ENCODE assay signal across 18 mouse cellular contexts in the genomic region with DNA sequence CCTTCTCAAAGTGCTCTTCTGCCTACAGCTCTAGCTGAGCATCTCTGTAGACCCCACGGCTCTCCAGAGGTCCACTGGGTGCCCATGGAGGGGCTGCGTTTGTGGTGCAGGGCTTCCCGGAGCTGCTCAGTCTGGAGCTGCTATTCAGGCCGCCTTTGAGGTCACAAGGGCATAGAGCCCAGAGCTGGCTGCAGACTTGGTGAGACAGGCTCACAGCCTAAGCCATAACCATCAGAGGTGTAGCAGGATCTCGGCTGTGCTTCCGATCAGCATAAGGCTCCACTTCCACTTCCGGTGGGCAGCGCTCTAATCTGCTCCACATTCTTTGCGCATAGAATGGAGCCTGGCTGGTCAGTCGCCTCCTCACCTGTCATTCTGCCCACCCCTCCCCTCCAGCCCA. TPM values are rescaled to one million over a fixed set of nuclear protein-coding genes. Genes with fewer than 3 reads are reported as not detected.
DNase-seq lines count a peak whose midpoint lies in the region; ATAC-seq lines count a peak whose summit lies in the region.
"Had no signal": no experiment of that assay in that cellular context is flagged by ENCODE, and none has a peak within 500 bp of the region (broad histone marks: within the 10 kb centered on the region; RNA-seq: fewer than 3 reads in every experiment).

No protein-coding gene starts in this region.

- DNase-seq in forebrain, embryonic 11.5 days (ENCODE audit: low spot score) = peak; percentile 35
- DNase-seq in heart, embryonic 10.5 days (ENCODE audit: low spot score) = no peak
- DNase-seq in right cerebral cortex, postnatal 4 days = peak; percentile 1
- DNase-seq in right cerebral cortex, adult 18-20 months = no peak
- peak; percentile 8 for DNase-seq in urinary bladder, postnatal 10 days (ENCODE audit: low spot score)
- DNase-seq in urinary bladder, postnatal 25 days (ENCODE audit: low spot score) = no peak
- DNase-seq: adrenal gland, postnatal 10 days; cerebellum, adult 18-20 months; cerebellum, adult 9-11 months; cerebellum, postnatal 36 days; gastrocnemius, postnatal 10 days had no signal

- no peak overlapping the region for H3K4me3 ChIP-seq in forebrain, embryonic 11.5 days (ENCODE audit: low read depth, low read length)
- H3K4me3 ChIP-seq in forebrain, embryonic 16.5 days (replicated peaks; ENCODE audit: low read length) = no peak overlapping the region
- no peak overlapping the region for H3K4me3 ChIP-seq in heart, embryonic 10.5 days
- H3K4me3 ChIP-seq in heart, embryonic 12.5 days = no peak overlapping the region
- H3K4me3 ChIP-seq: embryonic facial prominence, embryonic 13.5 days; forebrain, embryonic 13.5 days; hindbrain, embryonic 10.5 days had no signal

- no peak for ATAC-seq in forebrain, embryonic 11.5 days (replicated peaks; ENCODE audit: low FRiP score)
- no peak for ATAC-seq in forebrain, embryonic 16.5 days
- ATAC-seq in heart, embryonic 12.5 days (ENCODE audit: insufficient number of reproducible peaks, low FRiP score) = no peak
- ATAC-seq: forebrain, embryonic 13.5 days had no signal

- H3K4me2 ChIP-seq in forebrain, embryonic 11.5 days (ENCODE audit: low read depth, low read length, severe bottlenecking) = no peak overlapping the region
- no peak overlapping the region for H3K4me2 ChIP-seq in forebrain, embryonic 16.5 days (ENCODE audit: low read length)
- no peak overlapping the region for H3K4me2 ChIP-seq in heart, embryonic 12.5 days
- H3K4me2 ChIP-seq: embryonic facial prominence, embryonic 13.5 days; forebrain, embryonic 13.5 days; heart, embryonic 11.5 days; hindbrain, embryonic 14.5 days had no signal

- no peak overlapping the region for H3K27ac ChIP-seq in forebrain, embryonic 11.5 days (ENCODE audit: low read depth, low read length)
- no peak overlapping the region for H3K27ac ChIP-seq in forebrain, embryonic 16.5 days (ENCODE audit: low read length)
- peak overlapping the region; percentile 31; the same call in 1 of the 2 replicates for H3K27ac ChIP-seq in heart, embryonic 10.5 days
- no peak overlapping the region for H3K27ac ChIP-seq in heart, embryonic 12.5 days (ENCODE audit: poor library complexity, severe bottlenecking)
- H3K27ac ChIP-seq: embryonic facial prominence, embryonic 13.5 days; forebrain, embryonic 13.5 days; hindbrain, embryonic 14.5 days had no signal

- no peak overlapping the region for H3K9ac ChIP-seq in forebrain, embryonic 11.5 days (ENCODE audit: low read length)
- no peak overlapping the region for H3K9ac ChIP-seq in forebrain, embryonic 16.5 days (replicated peaks; ENCODE audit: low read depth, low read length)
- H3K9ac ChIP-seq in heart, embryonic 12.5 days = no peak overlapping the region
- H3K9ac ChIP-seq: embryonic facial prominence, embryonic 13.5 days; forebrain, embryonic 13.5 days; hindbrain, embryonic 14.5 days had no signal

- H3K4me1 ChIP-seq in forebrain, embryonic 11.5 days (replicated peaks; ENCODE audit: control insufficient read depth, insufficient read depth, low read length) = 0 out of 2 replicates have a peak, but pooled peaks cover 8% of the 10 kb centered on the region
- H3K4me1 ChIP-seq in forebrain, embryonic 16.5 days (replicated peaks; ENCODE audit: control insufficient read depth, insufficient read depth, low read length) = peaks cover 10% of the 10 kb centered on the region
- peaks cover 42% of the 10 kb centered on the region for H3K4me1 ChIP-seq in heart, embryonic 10.5 days
- H3K4me1 ChIP-seq in heart, embryonic 12.5 days (replicated peaks) = peaks cover 31% of the 10 kb centered on the region

- 80% methylated on average over 10 of the region's 10 CpGs for WGBS in forebrain, embryonic 11.5 days
- 89% methylated on average over 10 of the region's 10 CpGs for WGBS in forebrain, embryonic 16.5 days
- WGBS in heart, embryonic 10.5 days = 71% methylated on average over 10 of the region's 10 CpGs
- WGBS in heart, embryonic 12.5 days = 62% methylated on average over 10 of the region's 10 CpGs

- no peaks in the 10 kb centered on the region for H3K27me3 ChIP-seq in forebrain, embryonic 11.5 days (ENCODE audit: control insufficient read depth, insufficient read depth, low read length)
- no peaks in the 10 kb centered on the region for H3K27me3 ChIP-seq in forebrain, embryonic 16.5 days (replicated peaks; ENCODE audit: control insufficient read depth, insufficient read depth, low read length)
- H3K27me3 ChIP-seq in heart, embryonic 10.5 days (ENCODE audit: insufficient read depth, poor library complexity, severe bottlenecking) = peaks cover 5% of the 10 kb centered on the region; the same call in 1 of the 2 replicates
- H3K27me3 ChIP-seq in heart, embryonic 12.5 days (replicated peaks) = no peaks in the 10 kb centered on the region
- H3K27me3 ChIP-seq: embryonic facial prominence, embryonic 13.5 days; forebrain, embryonic 13.5 days had no signal

- H3K36me3 ChIP-seq in forebrain, embryonic 11.5 days (ENCODE audit: control insufficient read depth, insufficient read depth, low read length) = no peaks in the 10 kb centered on the region
- H3K36me3 ChIP-seq in forebrain, embryonic 16.5 days (ENCODE audit: control insufficient read depth, insufficient read depth) = no peaks in the 10 kb centered on the region
- no peaks in the 10 kb centered on the region for H3K36me3 ChIP-seq in heart, embryonic 10.5 days
- H3K36me3 ChIP-seq in heart, embryonic 12.5 days = no peaks in the 10 kb centered on the region
- H3K36me3 ChIP-seq: embryonic facial prominence, embryonic 13.5 days; hindbrain, embryonic 10.5 days had no signal

- H3K9me3 ChIP-seq in forebrain, embryonic 11.5 days (ENCODE audit: control insufficient read depth, low read length) = no peaks in the 10 kb centered on the region
- H3K9me3 ChIP-seq in forebrain, embryonic 16.5 days (ENCODE audit: control insufficient read depth, low read length) = no peaks in the 10 kb centered on the region
- H3K9me3 ChIP-seq in heart, embryonic 10.5 days = no peaks in the 10 kb centered on the region
- H3K9me3 ChIP-seq in heart, embryonic 12.5 days (replicated peaks) = no peaks in the 10 kb centered on the region
- H3K9me3 ChIP-seq: embryonic facial prominence, embryonic 13.5 days; forebrain, embryonic 13.5 days; hindbrain, embryonic 10.5 days had no signal

RNA-seq across cellular contexts. Expression of gene Sik1, which starts 23.8 kb away (rescaled TPM):
- polyA plus RNA-seq in forebrain, embryonic 11.5 days (2014; fragmentation: Nextera tagmentation; extraction: Ambion mirVana) = 15.6 and 16.7 TPM in 2 replicates
- polyA plus RNA-seq in forebrain, embryonic 16.5 days (2015; fragmentation: Nextera tagmentation; extraction: Ambion mirVana) = 19.9 and 20.1 TPM in 2 replicates
- polyA plus RNA-seq in heart, embryonic 10.5 days (2016; fragmentation: Nextera tagmentation; extraction: Ambion mirVana) = 20.9 and 22.0 TPM in 2 replicates
- 23.3 and 24.3 TPM in 2 replicates for polyA plus RNA-seq in heart, embryonic 12.5 days (2016; fragmentation: Nextera tagmentation; extraction: Ambion mirVana)

Comparison
In these comparisons a context has a peak if more than half of its experiments do, and no peak if none do; other contexts are left out.
1. DNase-seq: peak in forebrain, embryonic 11.5 days (single experiment), right cerebral cortex, postnatal 4 days (single experiment) and urinary bladder, postnatal 10 days (single experiment); none in heart, embryonic 10.5 days (single experiment), right cerebral cortex, adult 18-20 months (single experiment) and urinary bladder, postnatal 25 days (single experiment).